In genomic region chr2:132107611-132108010, GRCm38 (mm10) we compare ENCODE assay signal across 8 mouse cellular contexts. TPM values are rescaled to one million over a fixed set of nuclear protein-coding genes. Genes with fewer than 3 reads are reported as not detected.
DNase-seq lines count a peak whose midpoint lies in the region; ATAC-seq and TF ChIP-seq lines count a peak whose summit lies in the region.

No protein-coding gene starts in this region.

- no peak for TF ChIP-seq CTCF in forebrain, postnatal 0 days (IDR thresholded peaks at IDR 0.05; ENCODE audit: low read depth)
- no peak for TF ChIP-seq CTCF in stomach, postnatal 0 days (IDR thresholded peaks at IDR 0.05; ENCODE audit: low read depth)

- H3K9me3 ChIP-seq in forebrain, postnatal 0 days (ENCODE audit: low read length), result no peaks in the 10 kb centered on the region
- H3K9me3 ChIP-seq in forebrain, embryonic 15.5 days, result no peaks in the 10 kb centered on the region
- no peaks in the 10 kb centered on the region for H3K9me3 ChIP-seq in stomach, embryonic 15.5 days
- no peaks in the 10 kb centered on the region for H3K9me3 ChIP-seq in stomach, postnatal 0 days (ENCODE audit: control insufficient read depth, low read length)
- H3K9me3 ChIP-seq in forebrain, embryonic 16.5 days (ENCODE audit: control insufficient read depth, low read length), result no peaks in the 10 kb centered on the region

- 48% methylated on average over 9 of the region's 9 CpGs for WGBS in forebrain, postnatal 0 days
- 56% methylated on average over 9 of the region's 9 CpGs for WGBS in forebrain, embryonic 15.5 days
- WGBS in stomach, embryonic 15.5 days, result 72% methylated on average over 9 of the region's 9 CpGs
- WGBS in stomach, postnatal 0 days, result 74% methylated on average over 9 of the region's 9 CpGs
- WGBS in forebrain, embryonic 16.5 days, result 54% methylated on average over 9 of the region's 9 CpGs

- peak; percentile 16 for DNase-seq in forebrain, postnatal 0 days
- DNase-seq in stomach, postnatal 0 days (ENCODE audit: low spot score), result no peak
- DNase-seq in layer of hippocampus, adult 9-11 months, result peak; percentile 60
- peak; percentile 83 for DNase-seq in telencephalon, adult 2 months (ENCODE audit: low read depth, low spot score)
- no peak for DNase-seq in urinary bladder, postnatal 36 days (ENCODE audit: low spot score in 2 of 2)

- H3K36me3 ChIP-seq in forebrain, postnatal 0 days (ENCODE audit: insufficient read depth), result no peaks in the 10 kb centered on the region
- H3K36me3 ChIP-seq in forebrain, embryonic 15.5 days, result no peaks in the 10 kb centered on the region
- H3K36me3 ChIP-seq in stomach, embryonic 15.5 days, result 0 out of 2 replicates have a peak, but pooled peaks cover 3% of the 10 kb centered on the region
- no peaks in the 10 kb centered on the region for H3K36me3 ChIP-seq in stomach, postnatal 0 days (ENCODE audit: control insufficient read depth, insufficient read depth, low read length)
- no peaks in the 10 kb centered on the region for H3K36me3 ChIP-seq in forebrain, embryonic 16.5 days (ENCODE audit: control insufficient read depth, insufficient read depth)

- peak overlapping the region; percentile 9; the same call in 1 of the 2 replicates for H3K27ac ChIP-seq in forebrain, postnatal 0 days (ENCODE audit: low read depth, low read length)
- no peak overlapping the region for H3K27ac ChIP-seq in forebrain, embryonic 15.5 days (replicated peaks)
- H3K27ac ChIP-seq in stomach, embryonic 15.5 days, result peak overlapping the region; percentile 16; the same call in 1 of the 2 replicates
- no peak overlapping the region for H3K27ac ChIP-seq in stomach, postnatal 0 days (replicated peaks)
- no peak overlapping the region for H3K27ac ChIP-seq in forebrain, embryonic 16.5 days (ENCODE audit: low read length)

- no peak overlapping the region for H3K4me3 ChIP-seq in forebrain, postnatal 0 days (ENCODE audit: low read depth, low read length)
- H3K4me3 ChIP-seq in forebrain, embryonic 15.5 days, result no peak overlapping the region
- H3K4me3 ChIP-seq in stomach, embryonic 15.5 days (replicated peaks), result no peak overlapping the region
- H3K4me3 ChIP-seq in stomach, postnatal 0 days (ENCODE audit: low read depth, low read length), result no peak overlapping the region
- no peak overlapping the region for H3K4me3 ChIP-seq in forebrain, embryonic 16.5 days (replicated peaks; ENCODE audit: low read length)

- H3K9ac ChIP-seq in forebrain, postnatal 0 days, result no peak overlapping the region
- no peak overlapping the region for H3K9ac ChIP-seq in forebrain, embryonic 15.5 days (replicated peaks)
- H3K9ac ChIP-seq in stomach, embryonic 15.5 days, result no peak overlapping the region
- no peak overlapping the region for H3K9ac ChIP-seq in stomach, postnatal 0 days (ENCODE audit: low read length)
- no peak overlapping the region for H3K9ac ChIP-seq in forebrain, embryonic 16.5 days (replicated peaks; ENCODE audit: low read depth, low read length)

- TF ChIP-seq EP300 in stomach, postnatal 0 days (optimal IDR thresholded peaks at IDR 0.05), result no peak

- no peak overlapping the region for H3K4me2 ChIP-seq in forebrain, postnatal 0 days (ENCODE audit: low read depth)
- no peak overlapping the region for H3K4me2 ChIP-seq in forebrain, embryonic 15.5 days (replicated peaks)
- H3K4me2 ChIP-seq in stomach, embryonic 15.5 days, result no peak overlapping the region
- no peak overlapping the region for H3K4me2 ChIP-seq in stomach, postnatal 0 days (replicated peaks; ENCODE audit: low read depth)
- no peak overlapping the region for H3K4me2 ChIP-seq in forebrain, embryonic 16.5 days (ENCODE audit: low read length)

- H3K4me1 ChIP-seq in forebrain, postnatal 0 days (ENCODE audit: insufficient read depth), result no peaks in the 10 kb centered on the region
- peaks cover 3% of the 10 kb centered on the region; the same call in 1 of the 2 replicates for H3K4me1 ChIP-seq in forebrain, embryonic 15.5 days
- peaks cover 9% of the 10 kb centered on the region for H3K4me1 ChIP-seq in stomach, embryonic 15.5 days
- no peaks in the 10 kb centered on the region for H3K4me1 ChIP-seq in stomach, postnatal 0 days (replicated peaks; ENCODE audit: control insufficient read depth, insufficient read depth)
- H3K4me1 ChIP-seq in forebrain, embryonic 16.5 days (replicated peaks; ENCODE audit: control insufficient read depth, insufficient read depth, low read length), result peaks cover 25% of the 10 kb centered on the region

- no peak for ATAC-seq in forebrain, postnatal 0 days
- no peak for ATAC-seq in forebrain, embryonic 15.5 days (replicated peaks)
- no peak for ATAC-seq in stomach, embryonic 15.5 days (ENCODE audit: insufficient read depth, low FRiP score, low read depth)
- ATAC-seq in stomach, postnatal 0 days (ENCODE audit: low FRiP score, low TSS enrichment), result no peak
- ATAC-seq in forebrain, embryonic 16.5 days, result no peak

- H3K27me3 ChIP-seq in forebrain, postnatal 0 days (ENCODE audit: insufficient read depth, low read length), result no peaks in the 10 kb centered on the region
- no peaks in the 10 kb centered on the region for H3K27me3 ChIP-seq in forebrain, embryonic 15.5 days
- no peaks in the 10 kb centered on the region for H3K27me3 ChIP-seq in stomach, embryonic 15.5 days (replicated peaks)
- no peaks in the 10 kb centered on the region for H3K27me3 ChIP-seq in stomach, postnatal 0 days (ENCODE audit: control insufficient read depth, insufficient read depth, low read length)
- no peaks in the 10 kb centered on the region for H3K27me3 ChIP-seq in forebrain, embryonic 16.5 days (replicated peaks; ENCODE audit: control insufficient read depth, insufficient read depth, low read length)

RNA-seq across cellular contexts. Expression of gene Slc23a2, which starts 37.3 kb away (rescaled TPM):
- total RNA-seq in forebrain, postnatal 0 days (2014; rRNA removed), result 49.2 and 57.2 TPM in 2 replicates
- 29.0 and 36.2 TPM in 2 replicates for polyA plus RNA-seq in forebrain, postnatal 0 days (2015; fragmentation: Nextera tagmentation; extraction: Ambion mirVana)
- 27.6 and 30.2 TPM in 2 replicates for polyA plus RNA-seq in forebrain, embryonic 15.5 days (2015; fragmentation: Nextera tagmentation; extraction: Ambion mirVana)
- 10.0 and 11.3 TPM in 2 replicates for polyA plus RNA-seq in stomach, embryonic 15.5 days (2015; fragmentation: Nextera tagmentation; extraction: Ambion mirVana)
- 5.4 and 5.6 TPM in 2 replicates for polyA plus RNA-seq in stomach, postnatal 0 days (2015; fragmentation: Nextera tagmentation; extraction: Ambion mirVana)
- polyA plus RNA-seq in forebrain, embryonic 16.5 days (2015; fragmentation: Nextera tagmentation; extraction: Ambion mirVana), result 32.7 and 37.2 TPM in 2 replicates

Comparison
In these comparisons a context has a peak if more than half of its experiments do, and no peak if none do; other contexts are left out.
1. H3K27ac ChIP-seq: peak in forebrain, postnatal 0 days (single experiment) and stomach, embryonic 15.5 days (single experiment); none in forebrain, embryonic 15.5 days (single experiment), stomach, postnatal 0 days (single experiment) and forebrain, embryonic 16.5 days (single experiment).
2. DNase-seq: peak in forebrain, postnatal 0 days (single experiment), layer of hippocampus, adult 9-11 months (single experiment) and telencephalon, adult 2 months (single experiment); none in stomach, postnatal 0 days (single experiment) and urinary bladder, postnatal 36 days (0 of 2).